Mouse (Mus musculus): ENCODE data around the gene Grin2a.

GRCm38 (mm10) chr16:9535196-9535595, 460.2 kb downstream of the Grin2a start:
- no peak for TF ChIP-seq POLR2A (IDR thresholded peaks at IDR 0.05; ENCODE audit: insufficient read depth, low read depth, low read length)
- no peak for TF ChIP-seq CTCF (IDR thresholded peaks at IDR 0.05; ENCODE audit: insufficient read depth, low read depth, low read length)

Data from olfactory bulb, adult 2 months (tissue).